Mouse (Mus musculus) retina, postnatal 1 day (tissue): Measurements from ENCODE around the gene E4f1.
A peak's percentile ranks its signal among the peaks of the same experiment; 100 is the strongest.

Source experiments
- DNase-seq: peaks from one replicate; pipeline ENCODE4 v3.0.0-alpha.2; 2012

E4f1 gene

GRCm38 (mm10) chr17:24481027-24481815 is 11.1 kb upstream of the E4f1 start:
- DNase-seq = no peak

- DNase-seq = peak; percentile 49
These were observed 10.2 kb upstream of the E4f1 start for GRCm38 (mm10) chr17:24480201-24480826.

- DNase-seq = no peak
These were observed 9.3 kb upstream of the E4f1 start for GRCm38 (mm10) chr17:24479431-24479830.

- DNase-seq = peak; percentile 97
These were observed 8.7 kb upstream of the E4f1 start, which contains the start of gene Mlst8 for GRCm38 (mm10) chr17:24478663-24479380. TSS of gene Mlst8 (minus strand) at chr17:24479078.

GRCm38 (mm10) chr17:24477985-24478600 is 8.0 kb upstream of the E4f1 start:
- DNase-seq = no peak

- no peak for DNase-seq
These were observed 7.2 kb upstream of the E4f1 start for GRCm38 (mm10) chr17:24477053-24477984.

GRCm38 (mm10) chr17:24476022-24476776 is 6.1 kb upstream of the E4f1 start:
- no peak for DNase-seq

GRCm38 (mm10) chr17:24475586-24475985 is 5.5 kb upstream of the E4f1 start:
- no peak for DNase-seq

- no peak for DNase-seq
These were observed 4.4 kb upstream of the E4f1 start for GRCm38 (mm10) chr17:24474557-24474956.

- DNase-seq = no peak
These were observed 3.6 kb upstream of the E4f1 start, which contains the start of gene Bricd5 for GRCm38 (mm10) chr17:24473612-24474275. TSS of gene Bricd5 (plus strand) at chr17:24473884.

GRCm38 (mm10) chr17:24472512-24472911 is 2.4 kb upstream of the E4f1 start:
- DNase-seq = no peak

- no peak for DNase-seq
These were observed 801 bp upstream of the E4f1 start for GRCm38 (mm10) chr17:24470701-24471527.

- DNase-seq = no peak
These were observed 690 bp downstream of the E4f1 start for GRCm38 (mm10) chr17:24469336-24469909.

GRCm38 (mm10) chr17:24468636-24469246 is 1.4 kb downstream of the E4f1 start:
- DNase-seq = no peak

GRCm38 (mm10) chr17:24463374-24464133 is 6.6 kb downstream of the E4f1 start:
- no peak for DNase-seq

- DNase-seq = no peak
These were observed 7.2 kb downstream of the E4f1 start for GRCm38 (mm10) chr17:24462932-24463331.

- peak; percentile 69 for DNase-seq
These were observed 8.5 kb downstream of the E4f1 start for GRCm38 (mm10) chr17:24461580-24461979.
